Mouse (Mus musculus): ENCODE measurements around the gene Jmy. TPM values are rescaled to one million over a fixed set of nuclear protein-coding genes. Genes with fewer than 3 reads are reported as not detected.
A peak's percentile ranks its signal among the peaks of the same experiment; 100 is the strongest.

The Jmy gene
- polyA plus RNA-seq, 1 experiment from 2014 or later: 2.8 TPM

GRCm38 (mm10) chr13:93399710-93400216 is 99.8 kb downstream of the Jmy start:
- no peak overlapping the region for H3K4me3 ChIP-seq (replicated peaks)
- H3K9me3 ChIP-seq (replicated peaks): no peaks in the 10 kb centered on the region
- H3K27me3 ChIP-seq: no peaks in the 10 kb centered on the region
- H3K4me2 ChIP-seq: no peak overlapping the region
- ATAC-seq (ENCODE audit: insufficient read depth): no peak
- 0 out of 2 replicates have a peak overlapping the region, but pooled peaks have one; percentile 1 for H3K27ac ChIP-seq (replicated peaks)
- H3K4me1 ChIP-seq (replicated peaks): peaks cover 12% of the 10 kb centered on the region; the same call in 1 of the 2 replicates
- H3K9ac ChIP-seq: no peak overlapping the region
- peaks cover 20% of the 10 kb centered on the region; the same call in 1 of the 2 replicates for H3K36me3 ChIP-seq (replicated peaks)
- 73% methylated on average over 5 of the region's 5 CpGs for WGBS (ENCODE audit: insufficient replicate concordance)

- H3K4me3 ChIP-seq (replicated peaks): no peak overlapping the region
- 30% methylated on average over 2 of the region's 2 CpGs for WGBS (ENCODE audit: insufficient replicate concordance)
- no peak for ATAC-seq (ENCODE audit: insufficient read depth)
- peak overlapping the region; percentile 60 for H3K4me2 ChIP-seq
- peak overlapping the region; percentile 96 for H3K27ac ChIP-seq (replicated peaks)
- 0 out of 2 replicates have a peak, but pooled peaks cover 9% of the 10 kb centered on the region for H3K36me3 ChIP-seq (replicated peaks)
- peaks cover 54% of the 10 kb centered on the region for H3K4me1 ChIP-seq (replicated peaks)
- H3K9me3 ChIP-seq (replicated peaks): no peaks in the 10 kb centered on the region
- no peaks in the 10 kb centered on the region for H3K27me3 ChIP-seq
- H3K9ac ChIP-seq: peak overlapping the region; percentile 35
Measured at GRCm38 (mm10) chr13:93389242-93389625, 110.4 kb downstream of the Jmy start.

- H3K27me3 ChIP-seq: no peaks in the 10 kb centered on the region
- 0 out of 2 replicates have a peak, but pooled peaks cover 8% of the 10 kb centered on the region for H3K36me3 ChIP-seq (replicated peaks)
- peaks cover 55% of the 10 kb centered on the region for H3K4me1 ChIP-seq (replicated peaks)
- 18% methylated on average over 7 of the region's 7 CpGs for WGBS (ENCODE audit: insufficient replicate concordance)
- H3K4me2 ChIP-seq: peak overlapping the region; percentile 60
- peak overlapping the region; percentile 41; the same call in 1 of the 2 replicates for H3K9ac ChIP-seq
- peak; percentile 99 for ATAC-seq (ENCODE audit: insufficient read depth)
- no peaks in the 10 kb centered on the region for H3K9me3 ChIP-seq (replicated peaks)
- peak overlapping the region; percentile 96 for H3K27ac ChIP-seq (replicated peaks)
- 0 out of 2 replicates have a peak overlapping the region, but pooled peaks have one; percentile 22 for H3K4me3 ChIP-seq (replicated peaks)
Measured at GRCm38 (mm10) chr13:93388594-93389241, 110.9 kb downstream of the Jmy start.

- Histone ChIP-seq H3K36me3 (replicated peaks) (0 out of 2 replicates have a peak, but pooled peaks cover 6% of the 10 kb centered on the region), H3K4me3 (replicated peaks) (no peak overlapping the region), H3K9ac (0 out of 2 replicates have a peak overlapping the region, but pooled peaks have one; percentile 4), H3K4me2 (no peak overlapping the region; the same call in 1 of the 2 replicates), H3K27me3 (no peaks in the 10 kb centered on the region), H3K4me1 (replicated peaks) (peaks cover 63% of the 10 kb centered on the region), H3K9me3 (replicated peaks) (no peaks in the 10 kb centered on the region), H3K27ac (replicated peaks) (peak overlapping the region; percentile 96)
- 84% methylated on average over 5 of the region's 5 CpGs for WGBS (ENCODE audit: insufficient replicate concordance)
- ATAC-seq (ENCODE audit: insufficient read depth): no peak
Measured at GRCm38 (mm10) chr13:93387440-93387839, 112.2 kb downstream of the Jmy start.

GRCm38 (mm10) chr13:93385147-93385546 is 114.5 kb downstream of the Jmy start:
- no peak overlapping the region for H3K4me3 ChIP-seq (replicated peaks)
- H3K4me2 ChIP-seq: no peak overlapping the region
- H3K4me1 ChIP-seq (replicated peaks): peaks cover 75% of the 10 kb centered on the region
- no peak for ATAC-seq (ENCODE audit: insufficient read depth)
- no peaks in the 10 kb centered on the region for H3K36me3 ChIP-seq (replicated peaks)
- 72% methylated on average over 1 of the region's 1 CpGs for WGBS (ENCODE audit: insufficient replicate concordance)
- H3K9ac ChIP-seq: no peak overlapping the region
- peak overlapping the region; percentile 88 for H3K27ac ChIP-seq (replicated peaks)
- H3K9me3 ChIP-seq (replicated peaks): no peaks in the 10 kb centered on the region
- no peaks in the 10 kb centered on the region for H3K27me3 ChIP-seq

- Histone ChIP-seq H3K4me1 (replicated peaks) (peaks cover 74% of the 10 kb centered on the region), H3K4me2 (no peak overlapping the region), H3K27me3 (no peaks in the 10 kb centered on the region), H3K9me3 (replicated peaks) (no peaks in the 10 kb centered on the region), H3K4me3 (replicated peaks) (no peak overlapping the region), H3K36me3 (replicated peaks) (no peaks in the 10 kb centered on the region), H3K27ac (replicated peaks) (peak overlapping the region; percentile 88), H3K9ac (no peak overlapping the region)
- no peak for ATAC-seq (ENCODE audit: insufficient read depth)
- 79% methylated on average over 1 of the region's 1 CpGs for WGBS (ENCODE audit: insufficient replicate concordance)
Measured at GRCm38 (mm10) chr13:93384481-93384880, 115.1 kb downstream of the Jmy start.

- 75% methylated on average over 2 of the region's 2 CpGs for WGBS (ENCODE audit: insufficient replicate concordance)
- H3K36me3 ChIP-seq (replicated peaks): no peaks in the 10 kb centered on the region
- no peak overlapping the region for H3K4me3 ChIP-seq (replicated peaks)
- H3K4me2 ChIP-seq: no peak overlapping the region
- H3K27ac ChIP-seq (replicated peaks): peak overlapping the region; percentile 88
- H3K9ac ChIP-seq: no peak overlapping the region
- ATAC-seq (ENCODE audit: insufficient read depth): no peak
- H3K4me1 ChIP-seq (replicated peaks): peaks cover 78% of the 10 kb centered on the region
- no peaks in the 10 kb centered on the region for H3K9me3 ChIP-seq (replicated peaks)
- H3K27me3 ChIP-seq: no peaks in the 10 kb centered on the region
Measured at GRCm38 (mm10) chr13:93383620-93384019, 116.0 kb downstream of the Jmy start.

- H3K4me3 ChIP-seq (replicated peaks): no peak overlapping the region
- no peaks in the 10 kb centered on the region for H3K27me3 ChIP-seq
- H3K36me3 ChIP-seq (replicated peaks): no peaks in the 10 kb centered on the region
- peaks cover 82% of the 10 kb centered on the region for H3K4me1 ChIP-seq (replicated peaks)
- ATAC-seq (ENCODE audit: insufficient read depth): no peak; the same call in 1 of the 2 replicates
- WGBS (ENCODE audit: insufficient replicate concordance): 29% methylated on average over 5 of the region's 5 CpGs
- no peaks in the 10 kb centered on the region for H3K9me3 ChIP-seq (replicated peaks)
- no peak overlapping the region for H3K9ac ChIP-seq
- H3K27ac ChIP-seq (replicated peaks): peak overlapping the region; percentile 88
- no peak overlapping the region for H3K4me2 ChIP-seq
Measured at GRCm38 (mm10) chr13:93383092-93383491, 116.5 kb downstream of the Jmy start.

GRCm38 (mm10) chr13:93381301-93381700 is 118.3 kb downstream of the Jmy start:
- Histone ChIP-seq H3K9ac (no peak overlapping the region), H3K27ac (replicated peaks) (peak overlapping the region; percentile 88), H3K36me3 (replicated peaks) (no peaks in the 10 kb centered on the region), H3K4me2 (peak overlapping the region; percentile 58), H3K4me3 (replicated peaks) (peak overlapping the region; percentile 11; the same call in 1 of the 2 replicates), H3K27me3 (no peaks in the 10 kb centered on the region), H3K4me1 (replicated peaks) (peaks cover 72% of the 10 kb centered on the region), H3K9me3 (replicated peaks) (no peaks in the 10 kb centered on the region)
- 15% methylated on average over 1 of the region's 1 CpGs for WGBS (ENCODE audit: insufficient replicate concordance)
- ATAC-seq (ENCODE audit: insufficient read depth): peak; percentile 94

- H3K4me2 ChIP-seq: peak overlapping the region; percentile 58
- H3K36me3 ChIP-seq (replicated peaks): no peaks in the 10 kb centered on the region
- peaks cover 69% of the 10 kb centered on the region for H3K4me1 ChIP-seq (replicated peaks)
- WGBS (ENCODE audit: insufficient replicate concordance): 44% methylated on average over 8 of the region's 8 CpGs
- H3K9ac ChIP-seq: 0 out of 2 replicates have a peak overlapping the region, but pooled peaks have one; percentile 19
- no peaks in the 10 kb centered on the region for H3K9me3 ChIP-seq (replicated peaks)
- no peak overlapping the region for H3K4me3 ChIP-seq (replicated peaks)
- H3K27me3 ChIP-seq: no peaks in the 10 kb centered on the region
- peak overlapping the region; percentile 88 for H3K27ac ChIP-seq (replicated peaks)
- ATAC-seq (ENCODE audit: insufficient read depth): peak; percentile 66
Measured at GRCm38 (mm10) chr13:93380399-93381063, 119.1 kb downstream of the Jmy start.
